Mouse (Mus musculus): ENCODE measurements around the gene Gm29797.

- TF ChIP-seq CTCF (IDR thresholded peaks at IDR 0.05; ENCODE audit: control insufficient read depth, insufficient read depth, insufficient replicate concordance, low read depth, low read length): no peak
- TF ChIP-seq POLR2A (IDR thresholded peaks at IDR 0.05; ENCODE audit: control insufficient read depth, low read depth, low read length): peak; percentile 57
These were observed 36.8 kb downstream of the Gm29797 start, which contains the start of gene Rgs19 for GRCm38 (mm10) chr2:181693339-181694280.

Measured in testis, adult 2 months (tissue).